Mouse (Mus musculus) inflammation-experienced regulatory T-cells, adult 6 months (primary cell): ENCODE results near the gene Foxs1. TPM values are rescaled to one million over a fixed set of nuclear protein-coding genes. Genes with fewer than 3 reads are reported as not detected.

ENCODE experiments used
- ATAC-seq: one replicate; pipeline ENCODE4 v1.8.0; 2017
- polyA plus RNA-seq, 3 experiments: library from polyadenylated mRNA; unstranded; fragments of 100-300 nt; shearing (Covaris generic); gene quantifications; one replicate each; pipeline ENCODE4 v1.2.1; 2017

The Foxs1 gene
- polyA plus RNA-seq = not detected

GRCm38 (mm10) chr2:152933048-152933447 is at the start of gene Foxs1:
Gene Foxs1, minus strand, starts transcription at chr2:152933208.
- no peak for ATAC-seq

- no peak for ATAC-seq
These were observed 44.0 kb upstream of the Foxs1 start for GRCm38 (mm10) chr2:152976991-152977390.

GRCm38 (mm10) chr2:152965555-152965954 is 32.5 kb upstream of the Foxs1 start:
- ATAC-seq = no peak

- ATAC-seq = peak; percentile 48
These were observed 29.2 kb upstream of the Foxs1 start, which contains the start of gene Ttll9 for GRCm38 (mm10) chr2:152962091-152962793. Gene Ttll9, plus strand, starts transcription at chr2:152962485.

- ATAC-seq = no peak
These were observed 25.1 kb upstream of the Foxs1 start for GRCm38 (mm10) chr2:152958116-152958515.

- ATAC-seq = no peak
These were observed 19.1 kb upstream of the Foxs1 start for GRCm38 (mm10) chr2:152951850-152952720.

- ATAC-seq = no peak
These were observed 18.2 kb upstream of the Foxs1 start, which contains the start of gene Dusp15 for GRCm38 (mm10) chr2:152951065-152951849. Gene Dusp15, minus strand, starts transcription at chr2:152951698.

GRCm38 (mm10) chr2:152950358-152951064 is 17.5 kb upstream of the Foxs1 start:
- ATAC-seq = no peak

- no peak for ATAC-seq
These were observed 15.5 kb upstream of the Foxs1 start for GRCm38 (mm10) chr2:152948438-152949020.

- no peak for ATAC-seq
These were observed 14.1 kb upstream of the Foxs1 start for GRCm38 (mm10) chr2:152947098-152947497.

- ATAC-seq = no peak
These were observed 11.0 kb upstream of the Foxs1 start for GRCm38 (mm10) chr2:152944013-152944412.

GRCm38 (mm10) chr2:152943568-152943967 is 10.6 kb upstream of the Foxs1 start:
- ATAC-seq = no peak

GRCm38 (mm10) chr2:152942898-152943515 is 10.0 kb upstream of the Foxs1 start:
- ATAC-seq = no peak

GRCm38 (mm10) chr2:152941776-152942175 is 8.8 kb upstream of the Foxs1 start:
- no peak for ATAC-seq

- ATAC-seq = no peak
These were observed 8.1 kb upstream of the Foxs1 start for GRCm38 (mm10) chr2:152941106-152941505.

- ATAC-seq = no peak
These were observed 6.8 kb upstream of the Foxs1 start for GRCm38 (mm10) chr2:152939846-152940245.

- ATAC-seq = no peak
These were observed 606 bp upstream of the Foxs1 start for GRCm38 (mm10) chr2:152933614-152934013.

- ATAC-seq = no peak
These were observed 1.4 kb downstream of the Foxs1 start for GRCm38 (mm10) chr2:152931456-152932160.

GRCm38 (mm10) chr2:152930276-152930675 is 2.7 kb downstream of the Foxs1 start:
- no peak for ATAC-seq

- ATAC-seq = no peak
These were observed 4.0 kb downstream of the Foxs1 start for GRCm38 (mm10) chr2:152928988-152929370.
